8 mouse cellular contexts compared by ENCODE assay signal in the genomic region with DNA sequence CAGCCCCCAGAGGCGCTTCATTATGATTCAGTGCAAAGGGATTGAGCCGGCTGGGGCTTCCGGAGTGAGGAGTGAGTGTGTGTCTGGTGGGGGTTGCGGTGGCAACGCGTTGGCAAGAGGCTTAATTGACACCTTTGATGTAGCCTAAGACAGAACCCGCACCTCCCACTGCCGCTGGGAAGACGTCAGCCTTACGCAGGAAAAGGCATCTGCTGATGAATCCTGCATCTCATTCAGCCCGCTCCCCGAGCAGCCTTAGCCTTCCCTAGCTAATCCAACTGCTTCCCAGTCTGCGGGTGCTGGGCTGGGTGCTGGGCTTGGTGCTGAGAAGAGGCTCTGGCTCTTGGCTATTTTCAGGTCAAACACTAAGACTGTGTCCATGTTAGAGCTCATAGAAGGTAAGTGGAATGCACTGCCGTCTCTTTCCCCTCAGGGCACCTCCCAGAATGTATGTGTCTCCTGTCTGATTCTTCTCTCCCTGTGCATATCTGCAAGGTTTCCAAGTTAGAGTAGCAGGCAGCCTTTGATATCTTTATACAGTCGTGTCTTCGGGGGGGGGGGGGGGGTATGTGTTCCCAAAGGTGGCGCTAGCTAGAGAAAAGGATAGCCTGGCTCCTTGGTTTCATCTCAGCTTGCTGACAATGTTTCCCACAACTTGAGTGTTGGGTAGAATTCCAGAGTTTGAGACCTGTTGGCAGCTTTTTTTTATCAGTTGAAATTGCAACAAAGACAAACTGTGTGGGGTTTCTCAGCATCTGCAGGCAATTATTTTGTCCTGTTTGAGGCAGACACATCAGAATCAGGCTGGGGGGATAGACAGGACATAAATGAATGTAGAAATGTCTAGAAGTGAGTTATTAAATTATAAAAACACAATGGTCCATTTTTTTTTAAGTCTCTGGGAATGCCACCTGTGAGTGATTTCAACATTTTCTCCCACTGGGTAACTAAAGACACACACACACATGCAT. TPM values are rescaled to one million over a fixed set of nuclear protein-coding genes. Genes with fewer than 3 reads are reported as not detected.
DNase-seq lines count a peak whose midpoint lies in the region; ATAC-seq and TF ChIP-seq lines count a peak whose summit lies in the region.

No protein-coding gene starts in this region.

- TF ChIP-seq CTCF in brain, embryonic 14.5 days (IDR thresholded peaks at IDR 0.05; ENCODE audit: borderline replicate concordance, extremely low read depth, insufficient read depth, insufficient read length), result no peak

- ATAC-seq in lung, embryonic 16.5 days (ENCODE audit: low read depth), result no peak
- peak; percentile 90 for ATAC-seq in inflammation-experienced regulatory T-cells, adult 6 months
- ATAC-seq in stomach, embryonic 15.5 days (ENCODE audit: insufficient read depth, low FRiP score, low read depth), result no peak

- peak overlapping the region; percentile 56 for H3K4me2 ChIP-seq in lung, embryonic 16.5 days (ENCODE audit: low read depth, low read length)
- H3K4me2 ChIP-seq in stomach, embryonic 15.5 days, result peak overlapping the region; percentile 56

- H3K36me3 ChIP-seq in lung, embryonic 16.5 days (ENCODE audit: control insufficient read depth, insufficient read depth, low read length), result no peaks in the 10 kb centered on the region
- H3K36me3 ChIP-seq in forebrain, embryonic 10.5 days (replicated peaks), result no peaks in the 10 kb centered on the region
- H3K36me3 ChIP-seq in stomach, embryonic 15.5 days, result no peaks in the 10 kb centered on the region

- TF ChIP-seq POLR2A in brain, embryonic 14.5 days (IDR thresholded peaks at IDR 0.05; ENCODE audit: borderline replicate concordance, extremely low read depth, insufficient read depth, insufficient read length, poor library complexity, severe bottlenecking), result no peak

- H3K9ac ChIP-seq in lung, embryonic 16.5 days (ENCODE audit: low read length), result 0 out of 2 replicates have a peak overlapping the region, but pooled peaks have one; percentile 14
- H3K9ac ChIP-seq in stomach, embryonic 15.5 days, result no peak overlapping the region

- peak overlapping the region; percentile 31 for H3K4me3 ChIP-seq in lung, embryonic 16.5 days (ENCODE audit: low read length)
- peak overlapping the region; percentile 47 for H3K4me3 ChIP-seq in forebrain, embryonic 10.5 days
- peak overlapping the region; percentile 28 for H3K4me3 ChIP-seq in stomach, embryonic 15.5 days (replicated peaks)

- WGBS in lung, embryonic 16.5 days, result under 1% methylated on average over 17 of the region's 17 CpGs
- WGBS in forebrain, embryonic 10.5 days, result under 1% methylated on average over 17 of the region's 17 CpGs
- 2% methylated on average over 17 of the region's 17 CpGs for WGBS in stomach, embryonic 15.5 days

- peaks cover 4% of the 10 kb centered on the region; the same call in 1 of the 2 replicates for H3K4me1 ChIP-seq in lung, embryonic 16.5 days (replicated peaks; ENCODE audit: control insufficient read depth, insufficient read depth, low read length)
- peaks cover 36% of the 10 kb centered on the region for H3K4me1 ChIP-seq in forebrain, embryonic 10.5 days
- 0 out of 2 replicates have a peak, but pooled peaks cover 4% of the 10 kb centered on the region for H3K4me1 ChIP-seq in stomach, embryonic 15.5 days

- no peaks in the 10 kb centered on the region; the same call in 1 of the 2 replicates for H3K27me3 ChIP-seq in lung, embryonic 16.5 days (ENCODE audit: control insufficient read depth, insufficient read depth, low read depth, low read length)
- no peaks in the 10 kb centered on the region; the same call in 1 of the 2 replicates for H3K27me3 ChIP-seq in forebrain, embryonic 10.5 days (ENCODE audit: poor library complexity, severe bottlenecking)
- no peaks in the 10 kb centered on the region for H3K27me3 ChIP-seq in stomach, embryonic 15.5 days (replicated peaks)

- no peak for DNase-seq in lung, adult 18-20 months
- peak; percentile 97 for DNase-seq in brain, embryonic 14.5 days (ENCODE audit: low read depth)
- DNase-seq in forebrain, embryonic 10.5 days (ENCODE audit: extremely low spot score, low spot score), result peak; percentile 73
- DNase-seq in mesoderm, embryonic 11.5 days (ENCODE audit: low read depth, low spot score), result peak; percentile 71
- DNase-seq in urinary bladder, postnatal 10 days (ENCODE audit: low spot score), result no peak

- H3K27ac ChIP-seq in lung, embryonic 16.5 days (ENCODE audit: low read length), result no peak overlapping the region
- H3K27ac ChIP-seq in forebrain, embryonic 10.5 days, result peak overlapping the region; percentile 77
- no peak overlapping the region for H3K27ac ChIP-seq in stomach, embryonic 15.5 days

- H3K9me3 ChIP-seq in lung, embryonic 16.5 days (ENCODE audit: control insufficient read depth, low read length), result no peaks in the 10 kb centered on the region
- no peaks in the 10 kb centered on the region for H3K9me3 ChIP-seq in forebrain, embryonic 10.5 days
- no peaks in the 10 kb centered on the region for H3K9me3 ChIP-seq in stomach, embryonic 15.5 days

RNA-seq across cellular contexts. Expression of gene Gm21954, which starts 10.0 kb away (rescaled TPM):
- not detected in 2 replicates for polyA plus RNA-seq in lung, embryonic 16.5 days (2015; fragmentation: Nextera tagmentation; extraction: Ambion mirVana)
- polyA plus RNA-seq in brain, embryonic 14.5 days (2012; rRNA removed), result not detected in 2 replicates
- polyA plus RNA-seq in forebrain, embryonic 10.5 days (2016; fragmentation: Nextera tagmentation; extraction: Ambion mirVana), result not detected in 2 replicates
- polyA plus RNA-seq in inflammation-experienced regulatory T-cells, adult 6 months (2017; shearing (Covaris generic)), result not detected
- polyA plus RNA-seq in stomach, embryonic 15.5 days (2015; fragmentation: Nextera tagmentation; extraction: Ambion mirVana), result not detected in 2 replicates

Comparison
In these comparisons a context has a peak if more than half of its experiments do, and no peak if none do; other contexts are left out.
1. DNase-seq: peak in brain, embryonic 14.5 days (single experiment), forebrain, embryonic 10.5 days (single experiment) and mesoderm, embryonic 11.5 days (single experiment); none in lung, adult 18-20 months (0 of 2) and urinary bladder, postnatal 10 days (single experiment).
2. Peak in every context shown above with its lines, with median percentiles within 50 percentile points of each other: H3K4me3 ChIP-seq.